Mouse (Mus musculus): Measurements from ENCODE around the gene Pkp3.

DNA sequence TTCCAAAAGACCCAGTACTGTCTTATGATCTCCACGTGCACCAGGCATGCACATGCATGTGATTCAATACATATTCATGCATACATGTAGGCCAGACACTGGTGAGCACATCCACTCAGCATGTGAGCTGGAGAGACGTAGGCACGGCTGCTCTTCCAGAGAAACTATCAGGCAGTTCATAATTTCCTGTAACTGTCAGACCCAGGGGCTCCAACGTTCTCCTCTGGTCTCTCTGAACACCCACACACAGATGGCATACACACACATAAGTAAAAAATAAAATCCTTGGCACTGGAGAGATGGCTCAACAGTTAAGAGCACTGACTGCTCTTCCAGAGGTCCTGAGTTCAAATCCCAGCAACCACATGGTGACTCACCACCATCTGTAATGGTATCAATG is 4.2 kb upstream of the Pkp3 start:
- TF ChIP-seq POLR2A (IDR thresholded peaks at IDR 0.05; ENCODE audit: extremely low read depth, insufficient read depth, low read length) (no peak), CTCF (IDR thresholded peaks at IDR 0.05; ENCODE audit: extremely low read depth, insufficient read depth, low read length) (no peak)
